Mouse (Mus musculus): ENCODE data around the gene Slc15a2.

GRCm38 (mm10) chr16:36707702-36708423 is 76.9 kb downstream of the Slc15a2 start:
- TF ChIP-seq CTCF (conservative IDR thresholded peaks at IDR 0.05; ENCODE audit: low read length) (no peak), NANOG (IDR thresholded peaks at IDR 0.05; ENCODE audit: borderline replicate concordance, low read length) (peak; percentile 61; the same call in 1 of the 2 replicates)

Measured in E14TG2a.4 (cell line).